Mouse (Mus musculus): ENCODE data around the gene Snai3.

Snai3 gene

GRCm38 (mm10) chr8:122460524-122461472 is at the start of gene Snai3:
TSS of gene Snai3 (minus strand) at chr8:122460733.
- DNase-seq (ENCODE audit: low spot score), result no peak

- DNase-seq (ENCODE audit: low spot score), result peak; percentile 81
Observed at GRCm38 (mm10) chr8:122500856-122501255, 40.3 kb upstream of the Snai3 start.

DNA sequence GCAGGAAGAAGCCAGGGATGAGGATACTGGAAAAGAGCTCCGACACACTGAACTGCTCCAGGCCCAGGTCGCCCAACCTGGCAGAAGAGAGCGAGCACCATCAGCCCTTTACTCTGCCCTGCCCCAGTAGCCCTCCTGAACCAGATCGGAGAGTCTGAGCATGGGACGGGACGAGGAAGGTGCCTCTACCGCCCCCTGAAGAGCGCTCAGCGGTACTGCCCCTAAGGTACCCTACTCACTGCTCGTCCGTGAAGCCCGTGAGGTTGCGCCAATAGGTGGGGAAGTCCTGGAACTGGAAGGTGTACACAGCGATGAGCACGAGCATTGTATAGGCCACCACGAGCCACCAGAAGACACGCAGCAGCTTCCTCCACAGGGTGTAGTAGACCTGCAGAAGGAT is 37.4 kb upstream of the Snai3 start:
- DNase-seq (ENCODE audit: low spot score), result no peak

- DNase-seq (ENCODE audit: low spot score), result no peak
Observed at GRCm38 (mm10) chr8:122497016-122497734, 36.6 kb upstream of the Snai3 start.

- DNase-seq (ENCODE audit: low spot score), result no peak
Observed at GRCm38 (mm10) chr8:122488387-122488786, 27.9 kb upstream of the Snai3 start.

- no peak for DNase-seq (ENCODE audit: low spot score)
Observed at GRCm38 (mm10) chr8:122484831-122485230, 24.3 kb upstream of the Snai3 start.

DNA sequence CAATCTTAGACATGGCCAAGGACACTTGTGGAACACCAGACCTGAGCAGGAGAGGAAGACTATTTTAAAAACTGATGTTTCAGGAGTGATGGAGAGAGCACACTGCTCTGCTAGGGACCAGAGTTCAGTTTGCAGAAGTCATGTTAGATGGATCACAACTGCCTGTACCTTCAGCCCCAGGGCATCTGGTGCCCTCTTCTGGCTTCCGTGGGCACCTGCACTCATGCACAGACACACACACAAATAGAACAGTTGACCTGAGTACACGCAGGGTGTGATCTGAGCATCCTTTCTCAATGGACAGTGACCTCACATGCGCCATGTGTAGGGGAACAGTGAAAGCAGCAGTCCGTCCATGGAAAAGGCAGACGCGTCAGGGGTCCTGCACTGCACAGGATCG is 23.3 kb upstream of the Snai3 start:
- no peak for DNase-seq (ENCODE audit: low spot score)

- DNase-seq (ENCODE audit: low spot score), result no peak
Observed at GRCm38 (mm10) chr8:122482448-122482847, 21.9 kb upstream of the Snai3 start.

- peak; percentile 86 for DNase-seq (ENCODE audit: low spot score)
Observed at GRCm38 (mm10) chr8:122475580-122476320, 15.2 kb upstream of the Snai3 start, which contains the start of the genes Rnf166 and Ctu2. TSS of gene Rnf166 (minus strand) at chr8:122476064. TSS of gene Ctu2 (plus strand) at chr8:122476143.

GRCm38 (mm10) chr8:122474951-122475560 is 14.5 kb upstream of the Snai3 start:
- peak; percentile 52 for DNase-seq (ENCODE audit: low spot score)

GRCm38 (mm10) chr8:122473911-122474421 is 13.4 kb upstream of the Snai3 start:
- DNase-seq (ENCODE audit: low spot score), result no peak

GRCm38 (mm10) chr8:122470691-122471090 is 10.2 kb upstream of the Snai3 start:
- no peak for DNase-seq (ENCODE audit: low spot score)

DNA sequence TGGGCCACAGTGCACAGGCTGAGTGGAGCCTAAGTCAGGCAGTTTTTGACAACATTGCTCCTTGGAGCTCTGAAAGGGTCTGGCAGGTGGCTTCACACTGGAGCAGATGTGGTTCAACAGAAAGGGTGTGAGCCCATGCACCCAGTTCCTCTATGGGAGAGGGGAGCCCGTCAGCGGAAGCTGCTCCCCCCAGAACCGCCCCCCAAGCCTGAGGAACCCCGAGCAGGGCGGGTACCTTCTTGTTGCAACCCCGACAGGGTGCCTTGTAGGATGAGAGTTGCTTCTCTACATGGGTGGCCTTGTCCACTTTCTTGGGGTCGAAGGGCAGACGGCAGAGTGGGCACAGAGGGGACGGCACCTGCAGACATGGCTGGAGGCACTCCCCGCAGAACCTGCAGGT is 9.4 kb upstream of the Snai3 start:
- DNase-seq (ENCODE audit: low spot score), result no peak

GRCm38 (mm10) chr8:122469407-122469806 is 8.9 kb upstream of the Snai3 start:
- DNase-seq (ENCODE audit: low spot score), result no peak

GRCm38 (mm10) chr8:122467816-122468215 is 7.3 kb upstream of the Snai3 start:
- DNase-seq (ENCODE audit: low spot score), result no peak

- no peak for DNase-seq (ENCODE audit: low spot score)
Observed at GRCm38 (mm10) chr8:122464985-122465384, 4.5 kb upstream of the Snai3 start.

DNA sequence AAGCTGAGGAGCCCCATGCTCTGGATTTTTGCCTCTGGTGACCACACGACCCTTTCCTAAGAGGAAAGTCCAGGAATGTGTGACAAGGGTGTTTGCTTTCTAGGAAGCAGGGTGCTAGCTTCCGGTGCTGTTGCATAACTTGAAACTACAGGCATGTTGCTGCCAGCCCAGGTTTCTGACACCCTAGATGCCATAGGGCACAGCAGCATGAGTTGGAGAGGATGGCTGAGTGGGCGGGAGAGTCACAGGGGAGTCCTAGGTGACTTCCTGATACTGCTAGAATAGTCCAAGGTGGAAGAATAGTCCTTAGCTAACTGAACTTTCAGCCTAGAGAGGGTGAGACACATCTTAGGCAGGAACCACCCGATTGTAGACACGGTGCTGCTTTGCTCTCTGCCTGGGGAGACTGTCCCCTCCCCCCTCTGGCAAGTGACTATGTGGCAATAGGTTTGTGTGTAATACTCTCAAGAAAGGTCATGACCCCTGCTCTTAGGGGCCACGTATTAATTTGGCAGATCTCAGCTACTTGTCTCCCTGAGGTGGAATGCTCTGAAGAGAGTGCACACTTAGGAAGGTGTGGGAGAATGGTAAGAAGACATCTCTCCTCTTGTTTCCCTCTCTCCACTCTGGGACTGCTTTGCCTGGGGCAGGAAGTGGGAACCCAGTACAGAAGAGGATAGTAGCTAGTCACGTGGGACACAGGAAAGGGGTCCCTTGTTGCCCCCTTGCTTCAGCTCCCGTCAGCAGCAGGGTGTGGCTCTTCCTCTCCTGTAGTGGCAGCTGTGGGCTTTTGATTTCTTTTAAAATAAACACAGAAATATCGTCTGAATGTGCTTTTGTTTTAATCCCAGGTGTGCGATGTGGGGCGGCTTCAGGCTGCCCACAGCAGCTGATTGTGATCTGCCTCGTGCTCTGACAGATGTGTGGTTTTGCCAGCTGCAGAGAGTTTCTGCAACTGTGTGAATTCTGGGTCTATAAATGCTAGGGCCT is 3.4 kb upstream of the Snai3 start:
- no peak for DNase-seq (ENCODE audit: low spot score)

- DNase-seq (ENCODE audit: low spot score), result no peak
Observed at GRCm38 (mm10) chr8:122462510-122462909, 2.0 kb upstream of the Snai3 start.

GRCm38 (mm10) chr8:122461473-122462148 is 1.1 kb upstream of the Snai3 start:
- DNase-seq (ENCODE audit: low spot score), result no peak

DNA sequence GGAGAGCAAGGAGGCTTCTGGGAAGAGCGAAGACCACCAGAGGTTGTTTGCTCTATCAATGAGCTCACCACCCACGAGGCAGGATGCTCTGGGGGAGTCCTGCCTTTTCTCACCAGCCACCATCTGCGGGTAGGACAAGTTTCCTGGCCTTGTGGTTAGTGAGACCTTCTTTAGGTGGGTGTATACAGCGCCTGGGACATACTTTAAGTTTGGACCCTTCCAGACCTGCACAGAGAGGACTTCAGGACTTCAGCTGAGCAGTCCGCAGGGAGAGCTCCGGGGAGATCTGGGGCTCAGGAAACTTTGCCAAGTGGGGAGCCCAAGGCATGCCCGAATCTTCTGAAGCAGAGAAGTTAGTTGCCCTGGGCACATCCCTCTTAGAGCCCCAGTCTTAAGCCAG is 543 bp downstream of the Snai3 start:
- DNase-seq (ENCODE audit: low spot score), result no peak
